Mouse (Mus musculus): ENCODE data around the gene Tmppe. TPM values are rescaled to one million over a fixed set of nuclear protein-coding genes. Genes with fewer than 3 reads are reported as not detected.

Tmppe gene
- polyA plus RNA-seq, 1 experiment from 2014 or later, result 9.9 TPM

GRCm38 (mm10) chr9:114421045-114421444 is 20.1 kb downstream of the Tmppe start:
- H3K4me2 ChIP-seq, result no peak overlapping the region
- H3K4me3 ChIP-seq (replicated peaks), result no peak overlapping the region
- no peak for ATAC-seq (ENCODE audit: insufficient read depth, low FRiP score, low read depth)
- no peaks in the 10 kb centered on the region for H3K9me3 ChIP-seq
- H3K4me1 ChIP-seq, result no peaks in the 10 kb centered on the region
- no peak overlapping the region for H3K9ac ChIP-seq
- WGBS, result 76% methylated on average over 3 of the region's 3 CpGs
- H3K27me3 ChIP-seq (replicated peaks), result no peaks in the 10 kb centered on the region
- H3K36me3 ChIP-seq, result peaks cover 8% of the 10 kb centered on the region
- H3K27ac ChIP-seq, result no peak overlapping the region

- 89% methylated on average over 7 of the region's 7 CpGs for WGBS
These were observed 20.9 kb downstream of the Tmppe start for GRCm38 (mm10) chr9:114421797-114422196.

GRCm38 (mm10) chr9:114425576-114425975 is 24.7 kb downstream of the Tmppe start:
- Histone ChIP-seq H3K4me1 (no peaks in the 10 kb centered on the region), H3K9ac (no peak overlapping the region), H3K27ac (no peak overlapping the region), H3K9me3 (no peaks in the 10 kb centered on the region), H3K4me2 (no peak overlapping the region), H3K27me3 (replicated peaks) (no peaks in the 10 kb centered on the region), H3K36me3 (peaks cover 9% of the 10 kb centered on the region), H3K4me3 (replicated peaks) (no peak overlapping the region)
- no peak for ATAC-seq (ENCODE audit: insufficient read depth, low FRiP score, low read depth)
- 93% methylated on average over 5 of the region's 5 CpGs for WGBS

More at GRCm38 (mm10) chr9:114421797-114422196, 20.9 kb downstream of the Tmppe start:
- Histone ChIP-seq H3K9me3 (no peaks in the 10 kb centered on the region), H3K4me3 (replicated peaks) (no peak overlapping the region), H3K27ac (no peak overlapping the region), H3K36me3 (peaks cover 8% of the 10 kb centered on the region), H3K27me3 (replicated peaks) (no peaks in the 10 kb centered on the region), H3K4me1 (no peaks in the 10 kb centered on the region), H3K4me2 (no peak overlapping the region), H3K9ac (no peak overlapping the region)
- ATAC-seq (ENCODE audit: insufficient read depth, low FRiP score, low read depth), result no peak

- no peak overlapping the region for H3K4me2 ChIP-seq
- no peaks in the 10 kb centered on the region for H3K27me3 ChIP-seq (replicated peaks)
- WGBS, result 77% methylated on average over 5 of the region's 5 CpGs
These were observed 25.3 kb downstream of the Tmppe start for GRCm38 (mm10) chr9:114426201-114426600.

GRCm38 (mm10) chr9:114427425-114427824 is 26.5 kb downstream of the Tmppe start:
- Histone ChIP-seq H3K4me3 (replicated peaks) (no peak overlapping the region), H3K4me2 (no peak overlapping the region), H3K27me3 (replicated peaks) (no peaks in the 10 kb centered on the region), H3K4me1 (no peaks in the 10 kb centered on the region), H3K36me3 (peaks cover 12% of the 10 kb centered on the region), H3K9me3 (no peaks in the 10 kb centered on the region), H3K27ac (no peak overlapping the region), H3K9ac (no peak overlapping the region)
- ATAC-seq (ENCODE audit: insufficient read depth, low FRiP score, low read depth), result no peak
- 89% methylated on average over 8 of the region's 8 CpGs for WGBS

More at GRCm38 (mm10) chr9:114426201-114426600, 25.3 kb downstream of the Tmppe start:
- ATAC-seq (ENCODE audit: insufficient read depth, low FRiP score, low read depth), result no peak
- no peak overlapping the region for H3K27ac ChIP-seq
- H3K36me3 ChIP-seq, result peaks cover 12% of the 10 kb centered on the region
- H3K9me3 ChIP-seq, result no peaks in the 10 kb centered on the region
- H3K9ac ChIP-seq, result no peak overlapping the region
- no peak overlapping the region for H3K4me3 ChIP-seq (replicated peaks)
- no peaks in the 10 kb centered on the region for H3K4me1 ChIP-seq

GRCm38 (mm10) chr9:114428103-114428834 is 27.4 kb downstream of the Tmppe start:
- Histone ChIP-seq H3K9me3 (no peaks in the 10 kb centered on the region), H3K36me3 (peaks cover 12% of the 10 kb centered on the region)

GRCm38 (mm10) chr9:114435668-114436067 is 34.8 kb downstream of the Tmppe start:
- 75% methylated on average over 2 of the region's 2 CpGs for WGBS
- ATAC-seq (ENCODE audit: insufficient read depth, low FRiP score, low read depth), result no peak
- H3K27ac ChIP-seq, result no peak overlapping the region
- H3K9ac ChIP-seq, result no peak overlapping the region
- peaks cover 3% of the 10 kb centered on the region; the same call in 1 of the 2 replicates for H3K36me3 ChIP-seq
- no peaks in the 10 kb centered on the region for H3K9me3 ChIP-seq
- no peak overlapping the region for H3K4me2 ChIP-seq
- H3K27me3 ChIP-seq (replicated peaks), result no peaks in the 10 kb centered on the region
- H3K4me3 ChIP-seq (replicated peaks), result no peak overlapping the region
- no peaks in the 10 kb centered on the region for H3K4me1 ChIP-seq

More at GRCm38 (mm10) chr9:114428103-114428834, 27.4 kb downstream of the Tmppe start:
- Histone ChIP-seq H3K4me3 (replicated peaks) (no peak overlapping the region), H3K27ac (no peak overlapping the region), H3K27me3 (replicated peaks) (no peaks in the 10 kb centered on the region), H3K4me1 (no peaks in the 10 kb centered on the region), H3K4me2 (no peak overlapping the region), H3K9ac (no peak overlapping the region)
- WGBS, result 84% methylated on average over 12 of the region's 12 CpGs
- no peak for ATAC-seq (ENCODE audit: insufficient read depth, low FRiP score, low read depth)

- H3K9me3 ChIP-seq, result no peaks in the 10 kb centered on the region
- no peak overlapping the region; the same call in 1 of the 2 replicates for H3K27ac ChIP-seq
- ATAC-seq (ENCODE audit: insufficient read depth, low FRiP score, low read depth), result peak; percentile 18; the same call in 1 of the 2 replicates
- H3K9ac ChIP-seq, result no peak overlapping the region
- no peaks in the 10 kb centered on the region for H3K27me3 ChIP-seq (replicated peaks)
- H3K4me2 ChIP-seq, result no peak overlapping the region
- 73% methylated on average over 10 of the region's 10 CpGs for WGBS
- H3K4me1 ChIP-seq, result no peaks in the 10 kb centered on the region
- no peaks in the 10 kb centered on the region for H3K36me3 ChIP-seq
- no peak overlapping the region for H3K4me3 ChIP-seq (replicated peaks)
These were observed 39.6 kb downstream of the Tmppe start for GRCm38 (mm10) chr9:114440548-114440947.

- H3K4me1 ChIP-seq, result no peaks in the 10 kb centered on the region
- no peak overlapping the region for H3K9ac ChIP-seq
- H3K9me3 ChIP-seq, result no peaks in the 10 kb centered on the region
- ATAC-seq (ENCODE audit: insufficient read depth, low FRiP score, low read depth), result no peak
- H3K4me3 ChIP-seq (replicated peaks), result no peak overlapping the region
- H3K27ac ChIP-seq, result no peak overlapping the region
- WGBS, result 94% methylated on average over 9 of the region's 9 CpGs
- no peak overlapping the region for H3K4me2 ChIP-seq
- H3K27me3 ChIP-seq (replicated peaks), result no peaks in the 10 kb centered on the region
- H3K36me3 ChIP-seq, result no peaks in the 10 kb centered on the region
These were observed 41.3 kb downstream of the Tmppe start for GRCm38 (mm10) chr9:114442225-114442624.

- H3K27me3 ChIP-seq (replicated peaks), result no peaks in the 10 kb centered on the region
- 80% methylated on average over 9 of the region's 9 CpGs for WGBS
- H3K9ac ChIP-seq, result no peak overlapping the region
- no peak overlapping the region for H3K4me2 ChIP-seq
- H3K4me3 ChIP-seq (replicated peaks), result no peak overlapping the region
- H3K27ac ChIP-seq, result no peak overlapping the region
- no peaks in the 10 kb centered on the region for H3K36me3 ChIP-seq
- no peak for ATAC-seq (ENCODE audit: insufficient read depth, low FRiP score, low read depth)
- no peaks in the 10 kb centered on the region for H3K9me3 ChIP-seq
- no peaks in the 10 kb centered on the region for H3K4me1 ChIP-seq
These were observed 42.0 kb downstream of the Tmppe start for GRCm38 (mm10) chr9:114442893-114443292.

GRCm38 (mm10) chr9:114443351-114443750 is 42.4 kb downstream of the Tmppe start:
- no peak for ATAC-seq (ENCODE audit: insufficient read depth, low FRiP score, low read depth)
- Histone ChIP-seq H3K4me2 (no peak overlapping the region), H3K9ac (no peak overlapping the region), H3K9me3 (no peaks in the 10 kb centered on the region), H3K4me3 (replicated peaks) (no peak overlapping the region), H3K27ac (no peak overlapping the region), H3K4me1 (no peaks in the 10 kb centered on the region), H3K36me3 (no peaks in the 10 kb centered on the region), H3K27me3 (replicated peaks) (no peaks in the 10 kb centered on the region)
- 94% methylated on average over 8 of the region's 8 CpGs for WGBS

- H3K4me1 ChIP-seq, result no peaks in the 10 kb centered on the region
- no peak for ATAC-seq (ENCODE audit: insufficient read depth, low FRiP score, low read depth)
- H3K4me3 ChIP-seq (replicated peaks), result no peak overlapping the region
- H3K36me3 ChIP-seq, result no peaks in the 10 kb centered on the region
- WGBS, result 92% methylated on average over 8 of the region's 8 CpGs
- H3K27me3 ChIP-seq (replicated peaks), result no peaks in the 10 kb centered on the region
- no peak overlapping the region for H3K4me2 ChIP-seq
- no peaks in the 10 kb centered on the region for H3K9me3 ChIP-seq
- no peak overlapping the region for H3K27ac ChIP-seq
- H3K9ac ChIP-seq, result no peak overlapping the region
These were observed 46.0 kb downstream of the Tmppe start for GRCm38 (mm10) chr9:114446887-114447286.

Measured in stomach, embryonic 15.5 days (tissue).